Mouse (Mus musculus) retina, postnatal 1 day (tissue): ENCODE data around the gene Ppp3r2.

Experiments
- DNase-seq: peaks from one replicate; pipeline ENCODE4 v3.0.0-alpha.2; 2012

Ppp3r2 gene

DNA sequence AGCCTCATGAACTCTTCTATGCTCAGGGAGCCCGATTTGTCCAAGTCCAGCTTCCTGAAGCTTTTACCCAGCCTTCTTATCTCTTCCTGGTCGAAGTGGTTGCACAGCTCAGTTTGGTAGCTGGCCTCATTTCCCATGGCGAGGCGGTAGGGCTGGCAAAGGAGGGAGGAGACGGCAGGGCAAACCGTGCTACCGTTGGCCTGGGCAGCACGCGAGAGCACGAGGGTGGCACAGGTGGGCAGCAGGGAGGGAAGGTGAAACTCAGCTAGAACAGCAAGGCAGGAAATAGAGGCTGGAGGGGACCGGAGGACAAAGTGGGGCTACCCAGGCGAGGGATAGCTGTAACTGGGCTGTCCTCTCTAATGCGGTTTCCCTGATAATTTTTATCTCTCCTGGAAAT is at the start of gene Ppp3r2:
Ppp3r2 (minus strand) TSS at position 213 of the 400 bp plus-strand sequence.
- no peak for DNase-seq

DNA sequence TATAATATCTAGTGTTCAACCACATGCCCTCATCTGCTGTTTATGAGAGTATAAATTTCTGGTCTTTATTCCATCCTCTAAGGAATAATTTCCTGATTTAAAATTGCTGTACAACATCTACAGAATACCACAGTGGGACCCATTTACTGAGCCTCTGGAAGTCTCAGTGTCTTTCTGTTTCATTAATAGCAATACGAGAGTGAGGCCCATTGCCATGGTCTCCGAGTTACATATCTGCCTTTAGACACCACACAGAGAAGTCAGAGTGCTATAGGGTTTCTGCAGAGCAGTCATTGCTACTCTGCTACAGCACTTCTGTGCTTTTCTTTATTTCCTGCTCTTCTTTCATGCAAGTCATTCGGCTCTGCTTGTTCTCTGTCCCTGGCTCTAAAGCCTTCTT is 47.5 kb upstream of the Ppp3r2 start:
- no peak for DNase-seq

DNA sequence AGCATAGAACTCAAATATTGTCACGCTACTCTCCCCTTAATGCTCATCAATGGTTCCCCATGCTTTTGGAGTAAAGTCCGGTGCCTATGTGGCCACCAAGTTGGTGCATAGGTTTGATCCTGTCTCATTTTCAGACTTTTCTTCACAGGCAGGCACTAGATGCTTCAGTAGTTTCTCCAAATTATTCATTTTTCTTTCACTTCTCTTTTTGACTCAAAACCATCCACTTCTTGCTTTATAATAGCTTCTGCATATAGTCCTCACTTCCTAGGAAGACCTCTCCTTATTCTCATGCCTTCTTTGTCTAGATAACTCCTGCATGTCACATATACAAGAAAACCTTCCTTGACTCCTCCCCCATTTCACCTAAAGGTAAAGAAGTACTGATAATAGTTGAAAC is 42.1 kb upstream of the Ppp3r2 start:
- no peak for DNase-seq

DNA sequence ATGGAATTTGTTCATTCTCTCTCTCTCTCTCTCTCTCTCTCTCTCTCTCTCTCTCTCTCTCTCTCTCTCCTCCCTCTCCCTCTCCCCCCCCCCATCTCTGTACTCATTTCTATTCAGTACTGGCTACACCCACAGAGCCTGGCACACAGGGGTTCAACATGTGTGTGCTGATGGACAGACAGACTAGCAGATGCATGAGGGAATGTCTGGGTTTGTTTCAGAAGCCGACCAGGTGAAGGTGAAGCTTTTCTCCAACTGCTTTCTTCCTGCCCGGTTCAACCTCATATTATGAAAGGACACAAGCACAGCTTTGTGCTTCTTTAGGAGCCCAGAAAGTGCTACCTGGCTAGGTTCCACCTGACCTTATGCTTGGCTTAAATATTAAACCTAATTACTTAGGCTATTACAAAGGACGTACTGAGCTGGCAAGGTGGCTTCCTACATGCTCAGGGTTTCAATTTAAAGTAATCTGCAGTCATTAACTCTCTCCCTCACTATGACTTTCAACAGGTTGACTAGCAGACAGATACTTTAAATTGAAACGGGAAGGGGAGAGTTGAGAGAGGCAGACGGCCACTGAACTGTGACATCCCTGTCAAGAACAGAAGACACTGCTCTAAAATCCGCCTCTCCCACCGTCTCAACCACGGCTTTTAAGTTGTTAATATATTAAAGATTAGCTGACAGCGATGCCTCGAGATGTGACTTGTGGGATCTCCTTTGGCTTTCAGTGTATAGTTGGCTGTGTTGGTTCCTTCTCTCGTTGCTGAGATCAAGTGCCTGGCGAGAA is 9.8 kb upstream of the Ppp3r2 start:
- no peak for DNase-seq

DNA sequence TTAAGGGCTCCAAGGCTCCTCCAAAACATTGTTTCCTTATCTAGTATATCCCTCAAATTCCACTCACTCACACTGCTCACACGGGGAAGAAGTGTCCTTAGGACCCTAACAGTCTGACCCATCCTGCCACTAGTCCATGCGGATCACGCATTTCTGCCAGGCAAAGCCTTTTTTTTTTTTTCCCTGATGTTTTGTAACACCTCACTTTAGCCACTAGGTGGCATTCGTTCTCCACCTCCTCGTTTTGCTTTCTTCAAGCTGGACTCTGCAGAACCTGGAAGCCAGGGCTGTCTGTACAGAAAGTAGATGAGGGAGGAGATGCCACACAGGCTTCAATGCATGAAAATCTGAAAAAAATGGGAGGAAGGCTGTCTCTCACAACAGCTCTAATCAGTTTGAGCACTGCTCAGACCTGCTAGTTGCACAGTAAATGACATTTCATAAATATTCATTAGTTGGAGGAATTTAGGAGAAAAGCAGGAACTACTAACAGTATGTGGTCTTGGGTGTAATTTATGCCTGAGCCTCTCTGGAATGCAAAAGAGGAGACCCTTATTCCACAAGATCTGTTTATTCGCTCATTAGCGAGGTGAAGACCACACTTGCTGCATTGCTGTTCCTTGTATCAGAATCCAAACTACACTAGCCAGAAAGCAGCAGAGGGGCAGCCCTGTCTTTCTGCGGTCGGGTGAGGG is 6.9 kb upstream of the Ppp3r2 start:
- peak; percentile 84 for DNase-seq

DNA sequence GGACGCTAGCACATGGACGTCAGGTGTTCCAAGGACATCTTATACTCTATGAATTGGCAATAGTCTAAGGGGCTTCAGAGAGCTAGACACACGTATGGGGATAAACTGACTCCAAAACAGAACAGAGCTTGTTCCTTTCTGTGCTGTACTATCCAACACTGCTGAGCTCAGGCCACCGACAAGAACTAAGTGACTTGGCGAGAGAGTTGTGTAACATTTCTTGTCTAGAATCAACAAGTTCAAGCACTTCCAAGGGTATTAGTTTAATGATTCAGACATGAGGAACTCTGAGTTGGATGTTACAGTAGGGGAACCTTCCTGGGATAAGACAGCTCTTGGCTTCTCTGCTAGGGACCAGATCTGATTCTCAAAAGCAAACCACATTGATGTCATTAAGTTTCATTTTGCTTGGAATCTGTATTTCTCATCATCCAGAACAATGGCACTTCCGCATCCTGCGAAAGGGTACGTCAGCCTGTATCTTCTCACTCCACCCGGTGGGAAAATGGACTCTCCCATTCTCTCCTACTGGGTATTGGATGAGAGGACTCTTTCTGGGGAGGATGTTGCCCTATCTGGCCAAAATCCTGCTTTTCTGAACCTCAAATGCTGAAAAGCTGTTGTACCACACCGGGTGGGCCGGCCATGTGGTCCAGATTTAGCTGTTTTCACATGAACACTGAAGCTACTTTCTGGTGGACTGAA is 1.5 kb downstream of the Ppp3r2 start:
- no peak for DNase-seq

DNA sequence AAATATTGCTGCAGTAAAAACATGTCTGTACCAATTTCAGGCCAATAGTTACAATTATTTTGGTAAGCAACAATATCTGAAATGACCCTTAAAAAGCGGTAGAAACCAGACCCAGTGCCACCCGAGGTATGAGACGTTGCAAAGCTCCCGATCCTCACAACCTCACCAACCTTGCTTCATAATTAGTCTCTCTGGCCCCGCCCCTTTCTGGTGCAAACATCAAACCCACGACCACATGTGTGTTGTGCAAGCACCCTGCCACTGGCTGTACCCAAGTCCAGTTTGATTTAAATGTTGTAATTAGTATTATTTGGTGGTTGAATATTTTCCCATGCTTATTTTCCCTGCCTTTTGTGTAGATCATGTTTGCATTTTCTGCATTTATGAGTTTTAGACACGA is 5.0 kb downstream of the Ppp3r2 start:
- no peak for DNase-seq

DNA sequence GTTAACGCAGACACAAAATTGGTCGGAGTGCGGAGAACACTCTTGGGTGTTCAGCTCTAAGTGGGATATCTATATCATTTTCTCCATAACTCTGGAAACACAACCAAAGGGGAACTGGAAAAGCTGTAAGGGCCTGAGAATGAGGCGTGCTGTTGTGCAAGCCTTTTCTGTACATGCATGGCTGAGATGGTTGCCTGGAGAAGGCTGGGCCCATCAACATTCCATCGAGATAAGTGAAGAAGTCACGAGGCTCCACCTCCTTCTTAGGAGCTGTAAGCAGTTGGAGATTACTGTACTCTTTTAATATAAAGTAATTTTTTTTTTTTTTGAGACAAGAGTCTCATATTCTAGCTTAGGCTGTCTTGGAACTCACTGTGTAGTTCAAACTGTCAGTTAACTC is 5.8 kb downstream of the Ppp3r2 start:
- no peak for DNase-seq

DNA sequence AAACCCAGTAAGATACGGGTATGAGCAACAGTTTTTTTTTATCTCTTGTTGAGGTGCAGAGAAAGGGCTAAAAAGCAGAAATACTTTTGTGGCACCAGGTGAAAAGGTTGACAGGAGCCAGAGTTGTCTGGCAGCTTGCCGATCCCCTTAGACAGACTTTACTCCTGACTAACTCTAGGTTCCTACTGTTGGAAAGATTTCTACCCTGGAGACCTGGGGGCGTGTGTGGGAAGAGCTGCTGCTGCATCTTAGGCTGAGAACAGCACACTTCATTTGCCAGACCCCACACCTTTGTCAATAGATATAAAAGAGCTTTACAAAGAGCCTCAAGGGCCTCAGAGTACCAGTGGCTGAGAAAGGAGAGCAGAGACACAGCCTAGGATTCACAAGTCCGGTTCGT is 17.0 kb downstream of the Ppp3r2 start:
- no peak for DNase-seq

DNA sequence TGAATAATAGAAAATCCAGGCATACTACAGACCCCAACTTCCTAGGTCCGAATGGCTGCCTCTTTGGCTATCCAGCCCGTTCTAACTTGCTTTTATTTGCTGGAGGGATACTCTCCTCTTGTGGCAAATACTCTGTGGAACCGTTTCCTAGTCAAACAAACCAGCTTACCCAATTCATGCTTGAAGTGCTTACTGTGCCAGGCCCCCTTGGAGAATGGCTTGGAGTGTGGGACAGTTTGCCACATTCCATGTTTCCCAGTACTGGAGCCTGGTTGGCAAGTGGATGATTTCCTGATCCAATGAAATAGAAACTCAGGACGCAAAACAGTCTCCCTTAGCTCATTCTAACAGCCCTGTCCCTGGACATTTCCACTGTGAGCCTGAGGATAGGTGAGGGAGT is 19.6 kb downstream of the Ppp3r2 start:
- no peak for DNase-seq

DNA sequence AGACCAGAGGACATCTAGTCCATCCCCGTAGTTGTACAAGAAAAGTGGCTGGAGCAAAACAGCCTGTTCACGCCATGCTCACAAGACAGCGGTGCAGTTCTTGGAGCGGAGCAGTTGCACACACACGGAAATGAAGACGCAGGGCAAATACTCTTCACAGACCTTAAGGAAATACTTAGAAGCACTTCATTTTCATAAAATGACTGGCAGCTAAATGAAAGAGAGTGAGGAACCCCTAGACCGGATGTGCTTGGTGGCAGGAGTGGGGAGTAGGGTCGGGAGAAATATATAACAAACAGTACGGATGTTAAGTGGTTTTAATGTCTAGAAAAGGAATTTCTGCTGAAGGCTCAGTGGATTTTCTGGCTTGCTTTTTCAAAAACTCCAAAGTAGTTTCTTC is 20.2 kb downstream of the Ppp3r2 start:
- no peak for DNase-seq

DNA sequence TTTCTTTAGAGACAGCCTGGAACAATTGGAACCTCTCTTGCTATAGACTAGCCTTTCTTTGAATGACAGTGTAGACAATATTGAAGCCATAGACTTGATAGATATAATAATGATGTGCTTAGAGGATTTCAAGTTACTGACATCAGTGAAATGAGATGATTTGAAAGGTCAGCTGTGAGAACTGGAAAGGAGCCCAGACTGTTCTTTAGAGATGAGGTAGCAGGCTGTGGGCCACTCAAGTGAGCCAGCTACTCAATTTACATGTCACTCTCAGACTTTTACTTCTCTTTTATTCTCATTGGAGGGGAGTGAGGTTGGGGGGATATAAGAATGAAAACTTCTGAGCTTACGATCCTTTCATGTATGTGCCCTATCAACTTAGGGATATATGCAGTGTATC is 22.4 kb downstream of the Ppp3r2 start:
- no peak for DNase-seq

DNA sequence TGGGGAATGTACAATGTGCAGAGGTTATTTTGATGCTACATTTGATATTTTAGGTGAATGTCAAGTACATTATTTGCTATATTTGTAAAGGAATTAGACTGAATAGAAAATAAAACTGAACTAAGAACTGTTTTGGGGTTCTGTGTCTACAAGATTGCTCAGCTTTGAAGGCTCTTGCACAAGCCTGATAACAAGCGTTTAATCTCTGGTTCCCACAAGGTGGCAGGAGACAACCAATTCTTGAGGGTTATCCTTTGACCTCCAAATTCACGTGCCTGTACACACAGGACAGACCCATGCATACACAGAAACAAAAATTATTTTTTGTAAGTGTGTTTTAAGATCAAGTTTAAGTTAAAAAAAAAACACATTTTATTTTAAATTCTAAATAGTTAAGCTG is 41.9 kb downstream of the Ppp3r2 start:
- no peak for DNase-seq

DNA sequence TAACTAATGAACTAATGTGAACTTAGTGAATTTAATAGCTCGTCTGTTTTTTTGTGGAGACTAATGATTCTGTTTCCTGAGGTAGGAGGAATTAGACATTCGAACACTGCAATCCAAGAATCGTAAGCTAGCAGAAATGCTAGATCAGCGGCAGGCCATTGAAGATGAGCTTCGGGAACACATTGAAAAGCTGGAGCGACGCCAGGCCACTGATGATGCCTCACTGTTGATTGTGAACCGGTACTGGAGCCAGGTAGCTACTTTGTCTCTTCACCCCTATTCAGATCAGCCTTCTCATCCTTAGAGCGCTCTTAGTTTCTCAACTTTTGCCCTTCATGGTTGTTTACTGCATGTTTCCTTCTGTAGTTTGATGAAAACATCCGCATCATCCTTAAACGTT is 44.0 kb downstream of the Ppp3r2 start:
- DNase-seq: no peak

DNA sequence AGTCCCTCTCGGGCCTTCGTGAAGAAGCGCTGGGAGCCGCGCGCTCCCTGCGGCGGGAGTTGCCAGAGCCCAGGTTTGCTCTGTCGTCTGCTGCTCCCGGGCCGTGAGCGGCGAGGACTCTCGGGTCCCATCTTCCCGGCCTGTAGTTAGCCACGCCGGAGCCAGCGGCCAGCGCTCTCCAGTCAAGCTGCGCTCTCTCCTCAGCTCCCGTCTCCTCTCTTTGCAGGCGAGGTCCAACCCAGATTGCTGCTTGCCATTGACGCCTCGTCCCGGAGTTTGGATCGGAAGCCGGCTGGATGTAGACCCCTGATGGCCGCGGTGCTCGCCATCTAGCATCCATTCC is 49.7 kb downstream of the Ppp3r2 start:
- DNase-seq: no peak

DNA sequence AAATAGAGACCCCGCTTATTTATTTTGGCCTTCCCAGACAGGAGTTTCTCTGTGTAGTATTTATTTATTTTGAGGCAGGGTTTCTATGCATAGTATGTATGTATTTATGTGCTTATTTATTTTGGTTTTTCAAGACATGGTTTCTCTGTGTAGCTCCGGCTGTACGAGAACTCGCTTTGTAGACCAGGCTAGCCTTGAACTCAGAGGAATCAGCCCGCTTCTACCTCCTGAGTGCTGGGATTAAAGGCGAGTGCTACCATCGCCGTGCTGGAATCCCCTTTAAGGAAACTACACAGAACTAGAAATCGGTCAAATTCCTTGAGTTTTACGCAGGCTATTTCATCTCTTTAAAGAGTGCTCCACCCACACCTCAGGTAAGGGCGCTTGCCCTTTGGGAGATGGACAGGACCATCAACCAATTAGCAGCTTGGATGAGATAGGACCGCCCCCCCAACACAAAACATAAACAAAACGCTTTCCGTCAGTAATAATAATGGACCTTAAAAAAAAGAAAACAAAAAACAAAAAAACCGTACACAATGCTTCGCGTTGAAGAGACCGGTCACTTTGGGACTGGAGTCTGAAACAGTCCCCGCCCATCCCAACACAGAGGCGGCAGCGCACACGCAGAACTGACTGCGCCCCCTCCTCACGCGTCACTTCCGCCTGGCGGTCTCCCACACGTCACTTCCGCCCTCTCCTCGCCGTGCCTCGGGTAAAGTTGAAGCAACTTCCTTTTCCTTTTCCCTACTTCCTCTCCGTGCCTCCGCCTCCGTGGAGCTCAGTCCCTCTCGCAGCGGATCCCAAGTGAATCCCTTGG is 50.3 kb downstream of the Ppp3r2 start, which contains the start of gene Rnf20:
Rnf20 (plus strand) TSS at position 688 of the 820 bp plus-strand sequence.
- peak; percentile 98 for DNase-seq

DNA sequence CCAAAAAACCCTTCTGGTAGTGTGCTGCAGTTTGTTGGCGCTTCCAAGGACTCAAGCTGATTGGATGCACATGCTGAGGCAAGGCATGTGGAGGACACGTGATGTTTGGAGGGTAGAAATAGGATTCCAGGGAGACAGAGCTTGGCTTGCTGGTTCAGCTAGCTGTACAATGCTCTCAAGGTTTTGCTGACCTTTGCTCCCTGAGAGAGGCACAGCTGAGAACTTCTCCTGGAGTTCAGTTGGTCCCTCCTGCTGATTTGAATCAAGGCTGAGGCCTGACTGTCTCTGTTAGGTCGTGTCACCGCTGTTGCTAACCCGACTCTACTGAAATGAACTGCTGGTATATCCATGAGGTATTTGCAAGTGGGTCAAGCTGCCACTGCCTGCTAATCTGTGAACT is 52.9 kb downstream of the Ppp3r2 start:
- DNase-seq: no peak
